Mouse (Mus musculus): Measurements from ENCODE around the gene Drg2.

DNA sequence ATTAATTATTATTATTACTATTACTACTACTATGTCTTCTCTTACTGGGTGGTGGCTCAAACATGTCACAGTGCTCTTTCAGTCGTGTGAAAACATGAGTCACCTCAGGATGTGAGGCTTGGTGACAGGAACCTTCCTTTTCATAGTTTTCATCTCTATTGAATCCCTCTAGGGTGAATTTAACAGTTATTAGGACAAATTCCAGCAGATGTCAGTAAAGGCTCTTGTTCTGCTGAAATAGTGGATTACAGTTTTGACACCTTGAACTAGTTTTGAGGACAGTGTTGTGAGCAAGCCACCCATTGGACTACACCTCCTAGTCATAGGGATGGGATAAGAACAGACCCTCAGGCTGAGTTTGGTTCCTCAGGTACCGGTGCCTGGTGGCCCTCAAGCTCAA is 41.3 kb downstream of the Drg2 start:
- TF ChIP-seq CTCF (IDR thresholded peaks at IDR 0.05; ENCODE audit: borderline replicate concordance, extremely low read depth, insufficient read depth, insufficient read length) (no peak), POLR2A (IDR thresholded peaks at IDR 0.05; ENCODE audit: borderline replicate concordance, extremely low read depth, insufficient read depth, insufficient read length, poor library complexity, severe bottlenecking) (no peak)

All from brain, embryonic 14.5 days (tissue).